Mouse (Mus musculus) neural tube, embryonic 12.5 days (tissue): Measurements from ENCODE around the gene Pvr. TPM values are rescaled to one million over a fixed set of nuclear protein-coding genes. Genes with fewer than 3 reads are reported as not detected.

Source experiments
- ATAC-seq: fragments of 200-750 bp; cut with Nextera tagmentation; 2 replicates; pipeline ENCODE4 v1.8.0; 2017; ENCODE audit warnings: low read depth, mild to moderate bottlenecking, moderate TSS enrichment, moderate library complexity; ENCODE audit not compliant: low FRiP score
- H3K27ac ChIP-seq: fragments of 300-500 bp; sonication (generic); 2 replicates; pipeline ENCODE4 v1.5.1; 2016
- H3K27me3 ChIP-seq: fragments of 300-500 bp; sonication (generic); replicated peaks from 2 replicates; pipeline ENCODE4 v1.6.1; 2016; ENCODE audit warnings: mild to moderate bottlenecking
- H3K36me3 ChIP-seq: fragments of 300-500 bp; sonication (generic); 2 replicates; pipeline ENCODE4 v1.6.1; 2016; ENCODE audit warnings: mild to moderate bottlenecking
- H3K4me1 ChIP-seq: fragments of 300-500 bp; sonication (generic); 2 replicates; pipeline ENCODE4 v1.6.1; 2016
- H3K4me2 ChIP-seq: fragments of 300-500 bp; sonication (generic); replicated peaks from 2 replicates; pipeline ENCODE4 v1.6.1; 2016; ENCODE audit warnings: mild to moderate bottlenecking
- H3K4me3 ChIP-seq: fragments of 300-500 bp; sonication (generic); 2 replicates; pipeline ENCODE4 v1.5.1; 2016
- H3K9ac ChIP-seq: fragments of 300-500 bp; sonication (generic); 2 replicates; pipeline ENCODE4 v1.6.1; 2016; ENCODE audit warnings: mild to moderate bottlenecking
- H3K9me3 ChIP-seq: fragments of 300-500 bp; sonication (generic); 2 replicates; pipeline ENCODE4 v1.6.1; 2016; ENCODE audit warnings: mild to moderate bottlenecking
- WGBS: fragments of 180-500 bp; shearing (Covaris S2); methylation state at CpG from one replicate; pipeline ENCODE4 v1.1.7; 2016; 5-methylcytosine and 5-hydroxymethylcytosine counted together
- polyA plus RNA-seq: library from polyadenylated mRNA; unstranded; fragments of >200 nt; fragmentation: Nextera tagmentation; extraction: Ambion mirVana; gene quantifications from 2 replicates; pipeline ENCODE4 v1.2.1, GENCODE M21; 2016

Pvr gene
- polyA plus RNA-seq, 1 experiment from 2014 or later: 5.9 TPM

DNA sequence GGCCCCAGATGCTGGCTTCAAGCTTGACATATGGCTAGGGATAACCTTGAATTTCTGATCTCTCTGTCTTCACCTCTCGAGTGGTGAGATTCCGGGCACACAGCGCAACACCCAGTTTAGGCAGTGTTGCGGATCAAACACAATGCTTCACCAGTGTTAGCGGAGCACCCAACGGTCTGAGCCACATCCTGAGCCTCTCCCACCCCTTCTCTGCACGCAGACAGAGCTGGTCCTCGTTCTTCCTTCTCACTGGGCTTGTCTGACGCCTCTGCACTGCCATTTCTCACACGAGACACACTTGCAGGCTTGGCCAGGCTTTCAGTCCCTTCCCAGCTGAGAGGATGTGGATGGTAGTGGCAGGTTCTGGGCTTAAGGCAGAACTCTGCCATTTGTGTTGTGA lies 61.2 kb downstream of the Pvr start:
- no peaks in the 10 kb centered on the region for H3K27me3 ChIP-seq
- H3K4me1 ChIP-seq: no peaks in the 10 kb centered on the region
- no peak overlapping the region for H3K4me3 ChIP-seq
- H3K27ac ChIP-seq: no peak overlapping the region
- no peak for ATAC-seq
- H3K9me3 ChIP-seq: no peaks in the 10 kb centered on the region
- H3K36me3 ChIP-seq: no peaks in the 10 kb centered on the region
- no peak overlapping the region for H3K4me2 ChIP-seq
- H3K9ac ChIP-seq: no peak overlapping the region
- WGBS: 77% methylated on average over 10 of the region's 10 CpGs

DNA sequence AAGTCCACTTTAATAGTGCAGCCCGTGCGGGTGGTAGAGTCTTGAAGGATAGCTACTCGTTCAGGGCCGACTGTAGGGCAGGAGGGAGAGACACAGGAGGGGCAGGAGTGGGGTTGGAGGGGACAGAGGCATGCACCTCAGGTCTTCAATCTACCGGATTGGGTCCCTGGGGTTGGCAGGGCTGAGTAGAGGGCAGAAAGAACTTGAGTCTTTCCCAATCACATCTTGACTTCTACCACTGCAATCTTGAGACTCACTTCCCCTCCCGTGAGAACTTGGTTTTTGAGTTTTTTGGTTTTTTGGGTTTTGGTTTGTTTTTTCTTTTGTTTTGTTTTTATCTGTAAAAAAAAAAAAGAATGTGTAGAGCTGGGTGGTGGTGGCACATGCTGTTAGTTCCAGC lies 64.7 kb downstream of the Pvr start:
- Histone ChIP-seq H3K36me3 (no peaks in the 10 kb centered on the region), H3K27ac (no peak overlapping the region), H3K27me3 (no peaks in the 10 kb centered on the region; the same call in 1 of the 2 replicates), H3K4me2 (no peak overlapping the region), H3K4me1 (no peaks in the 10 kb centered on the region; the same call in 1 of the 2 replicates), H3K9me3 (no peaks in the 10 kb centered on the region), H3K4me3 (no peak overlapping the region), H3K9ac (no peak overlapping the region)
- no peak for ATAC-seq
- 88% methylated on average over 6 of the region's 6 CpGs for WGBS

DNA sequence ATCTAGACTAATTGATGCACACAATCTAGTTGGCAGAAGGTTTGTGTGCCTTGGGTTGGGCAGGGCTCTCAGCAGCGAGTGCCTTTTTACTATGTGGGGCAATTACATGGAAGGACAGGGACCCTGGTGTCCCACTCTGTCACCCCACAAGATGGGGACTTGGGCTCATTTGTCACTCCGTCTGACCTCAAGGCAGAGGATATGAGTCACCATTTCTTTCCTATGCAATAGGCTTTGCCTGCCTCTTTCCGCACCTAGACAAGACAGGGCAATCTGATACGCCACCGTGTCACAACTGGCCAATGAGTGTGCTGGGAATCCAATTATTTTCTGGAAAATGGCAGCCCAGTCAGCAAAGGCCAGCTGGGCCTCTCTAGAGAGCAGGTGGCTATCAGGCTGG lies 65.3 kb downstream of the Pvr start:
- H3K36me3 ChIP-seq: no peaks in the 10 kb centered on the region
- no peak overlapping the region for H3K4me2 ChIP-seq
- H3K4me3 ChIP-seq: no peak overlapping the region
- H3K27me3 ChIP-seq: no peaks in the 10 kb centered on the region; the same call in 1 of the 2 replicates
- 83% methylated on average over 5 of the region's 5 CpGs for WGBS
- H3K4me1 ChIP-seq: no peaks in the 10 kb centered on the region; the same call in 1 of the 2 replicates
- no peak overlapping the region for H3K9ac ChIP-seq
- no peak overlapping the region for H3K27ac ChIP-seq
- ATAC-seq: no peak
- H3K9me3 ChIP-seq: no peaks in the 10 kb centered on the region

Other genes with a start within 250 kb of the Pvr start
- gene Apoc2, start 243.2 kb downstream of the Pvr start, polyA plus RNA-seq: 1.0 and 1.7 TPM in 2 replicates
- not detected in 2 replicates for gene Gm44805, start 239.7 kb downstream of the Pvr start, polyA plus RNA-seq
- gene Apoc4, start 239.7 kb downstream of the Pvr start, polyA plus RNA-seq: not detected in 2 replicates
- 4.9 and 7.2 TPM in 2 replicates for gene Apoc1, start 228.5 kb downstream of the Pvr start, polyA plus RNA-seq
- gene Apoe, start 222.0 kb downstream of the Pvr start, polyA plus RNA-seq: 204 and 207 TPM in 2 replicates
- 159 and 165 TPM in 2 replicates for gene Tomm40, start 205.7 kb downstream of the Pvr start, polyA plus RNA-seq
- gene Nectin2, start 170.7 kb downstream of the Pvr start, polyA plus RNA-seq: 63.5 and 64.4 TPM in 2 replicates
- 15.1 and 15.4 TPM in 2 replicates for gene Bcam, start 150.1 kb downstream of the Pvr start, polyA plus RNA-seq
- gene Cblc, start 124.4 kb downstream of the Pvr start, polyA plus RNA-seq: 0.73 and 0.87 TPM in 2 replicates
- 1.0 and 2.1 TPM in 2 replicates for gene Bcl3, start 98.4 kb downstream of the Pvr start, polyA plus RNA-seq
- gene Gm19345, start 69.2 kb downstream of the Pvr start, polyA plus RNA-seq: 1.4 and 1.7 TPM in 2 replicates
- gene Ceacam16, start 59.9 kb downstream of the Pvr start, polyA plus RNA-seq: not detected in 2 replicates
- gene Ceacam19, start 33.2 kb downstream of the Pvr start, polyA plus RNA-seq: not detected in 2 replicates
- 0.14 TPM in 1 of 2 replicates, not detected in the other for gene Igsf23, start 29.6 kb upstream of the Pvr start, polyA plus RNA-seq
- gene Ceacam20, start 44.3 kb upstream of the Pvr start, polyA plus RNA-seq: not detected in 2 replicates
- not detected in 2 replicates for gene Nlrp9b, start 70.3 kb upstream of the Pvr start, polyA plus RNA-seq
- not detected in 2 replicates for gene Vmn1r91, start 178.5 kb upstream of the Pvr start, polyA plus RNA-seq
- not detected in 2 replicates for gene Gm16442, start 201.4 kb upstream of the Pvr start, polyA plus RNA-seq
- not detected in 2 replicates for gene Vmn1r93, start 217.9 kb upstream of the Pvr start, polyA plus RNA-seq
- gene Vmn1r94, start 247.2 kb upstream of the Pvr start, polyA plus RNA-seq: not detected in 2 replicates